8 mouse cellular contexts compared by ENCODE assay signal in the genomic region with DNA sequence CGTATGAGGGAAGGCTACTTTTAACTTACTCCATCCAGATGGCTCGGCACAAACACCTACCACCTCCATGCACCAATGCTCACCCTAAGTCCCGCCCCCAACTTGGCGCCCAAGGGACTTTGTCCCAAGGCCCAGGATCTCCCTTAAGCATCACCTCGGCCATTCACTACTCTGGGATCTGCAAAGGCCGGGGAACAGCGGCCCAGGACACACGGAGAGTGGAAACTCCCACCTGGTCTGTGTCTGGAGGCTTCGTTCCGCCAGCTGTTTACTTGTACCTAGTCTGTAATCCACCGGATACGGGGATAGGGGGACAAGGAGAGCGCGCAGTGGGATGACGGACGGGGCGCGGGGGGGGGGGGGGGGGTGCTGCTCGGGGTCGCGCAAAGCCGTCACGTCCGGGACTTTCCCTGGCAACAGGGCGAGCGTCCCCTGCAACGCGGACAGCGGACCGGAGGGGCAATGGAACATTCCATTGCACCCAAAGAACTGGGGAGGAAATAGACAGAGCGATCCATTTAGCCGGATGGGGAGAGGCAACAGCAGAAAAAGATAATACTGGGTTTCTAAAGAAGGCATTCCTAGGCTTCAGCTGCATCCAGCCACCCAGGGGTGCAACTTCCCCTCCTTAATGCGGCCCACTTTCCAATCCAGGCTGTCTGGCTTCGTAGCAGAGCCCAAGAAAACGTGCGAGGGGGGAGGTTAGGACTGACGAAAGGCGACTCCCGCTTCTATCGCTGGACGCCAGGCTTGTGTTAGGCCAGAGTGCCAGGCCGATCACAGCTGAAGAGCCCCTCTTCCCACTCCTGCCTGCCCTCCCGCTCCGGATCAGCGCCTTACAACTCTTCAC. TPM values are rescaled to one million over a fixed set of nuclear protein-coding genes. Genes with fewer than 3 reads are reported as not detected.
DNase-seq lines count a peak whose midpoint lies in the region; ATAC-seq and TF ChIP-seq lines count a peak whose summit lies in the region.

No protein-coding gene starts in this region.

- H3K4me3 ChIP-seq in embryonic facial prominence, embryonic 12.5 days = peak overlapping the region; percentile 68
- peak overlapping the region; percentile 66 for H3K4me3 ChIP-seq in intestine, postnatal 0 days (ENCODE audit: low read depth, low read length)
- peak overlapping the region; percentile 82 for H3K4me3 ChIP-seq in limb, embryonic 11.5 days (ENCODE audit: low read depth, low read length)
- H3K4me3 ChIP-seq in midbrain, embryonic 12.5 days = peak overlapping the region; percentile 58

- peak overlapping the region; percentile 89 for H3K27ac ChIP-seq in embryonic facial prominence, embryonic 12.5 days
- H3K27ac ChIP-seq in intestine, postnatal 0 days (ENCODE audit: low read depth, low read length) = peak overlapping the region; percentile 87
- H3K27ac ChIP-seq in limb, embryonic 11.5 days (replicated peaks; ENCODE audit: low read depth, low read length) = peak overlapping the region; percentile 81
- peak overlapping the region; percentile 88 for H3K27ac ChIP-seq in midbrain, embryonic 12.5 days (replicated peaks)

- peak; percentile 88 for DNase-seq in layer of hippocampus, adult 11-12 months (ENCODE audit: low spot score)
- DNase-seq in layer of hippocampus, adult 9-10 months (ENCODE audit: low spot score) = no peak
- DNase-seq in heart, adult 11 months = peak; percentile 99
- peak; percentile 92 for DNase-seq in limb, embryonic 11.5 days (ENCODE audit: low spot score)
- peak; percentile 76 for DNase-seq in skeletal muscle tissue, adult 2 months (ENCODE audit: low read depth, low spot score)

- ATAC-seq in embryonic facial prominence, embryonic 12.5 days (ENCODE audit: insufficient number of reproducible peaks, insufficient read depth, low FRiP score, low TSS enrichment) = peak; percentile 70
- ATAC-seq in intestine, postnatal 0 days = peak; percentile 66
- peak; percentile 68 for ATAC-seq in limb, embryonic 11.5 days (ENCODE audit: insufficient number of reproducible peaks, low FRiP score, low TSS enrichment, low read depth)
- peak; percentile 63 for ATAC-seq in midbrain, embryonic 12.5 days (ENCODE audit: low FRiP score, low read depth)

- peaks cover 46% of the 10 kb centered on the region for H3K4me1 ChIP-seq in embryonic facial prominence, embryonic 12.5 days
- peaks cover 9% of the 10 kb centered on the region for H3K4me1 ChIP-seq in intestine, postnatal 0 days (replicated peaks; ENCODE audit: control insufficient read depth, insufficient read depth, low read length)
- H3K4me1 ChIP-seq in limb, embryonic 11.5 days (ENCODE audit: control insufficient read depth, insufficient read depth, low read length) = peaks cover 28% of the 10 kb centered on the region
- H3K4me1 ChIP-seq in midbrain, embryonic 12.5 days = peaks cover 55% of the 10 kb centered on the region

- no peak for TF ChIP-seq CTCF in intestine, postnatal 0 days (IDR thresholded peaks at IDR 0.05; ENCODE audit: low read depth)

- peak overlapping the region; percentile 78 for H3K4me2 ChIP-seq in embryonic facial prominence, embryonic 12.5 days (replicated peaks)
- H3K4me2 ChIP-seq in intestine, postnatal 0 days (replicated peaks; ENCODE audit: low read depth) = peak overlapping the region; percentile 95
- H3K4me2 ChIP-seq in limb, embryonic 11.5 days (ENCODE audit: low read depth, severe bottlenecking) = peak overlapping the region; percentile 94
- peak overlapping the region; percentile 91 for H3K4me2 ChIP-seq in midbrain, embryonic 12.5 days (replicated peaks)

- H3K27me3 ChIP-seq in embryonic facial prominence, embryonic 12.5 days = peaks cover 30% of the 10 kb centered on the region
- peaks cover 16% of the 10 kb centered on the region for H3K27me3 ChIP-seq in intestine, postnatal 0 days (replicated peaks; ENCODE audit: control insufficient read depth, insufficient read depth, low read length)
- H3K27me3 ChIP-seq in limb, embryonic 11.5 days (ENCODE audit: control insufficient read depth, insufficient read depth, low read length) = peaks cover 26% of the 10 kb centered on the region
- peaks cover 27% of the 10 kb centered on the region for H3K27me3 ChIP-seq in midbrain, embryonic 12.5 days

- H3K9ac ChIP-seq in embryonic facial prominence, embryonic 12.5 days = peak overlapping the region; percentile 60
- H3K9ac ChIP-seq in intestine, postnatal 0 days (ENCODE audit: low read depth, low read length) = peak overlapping the region; percentile 65
- peak overlapping the region; percentile 71 for H3K9ac ChIP-seq in limb, embryonic 11.5 days (ENCODE audit: low read length)
- peak overlapping the region; percentile 68 for H3K9ac ChIP-seq in midbrain, embryonic 12.5 days (replicated peaks)

- H3K36me3 ChIP-seq in embryonic facial prominence, embryonic 12.5 days = peaks cover 19% of the 10 kb centered on the region
- peaks cover 8% of the 10 kb centered on the region; the same call in 1 of the 2 replicates for H3K36me3 ChIP-seq in intestine, postnatal 0 days (ENCODE audit: control insufficient read depth, insufficient read depth)
- no peaks in the 10 kb centered on the region for H3K36me3 ChIP-seq in limb, embryonic 11.5 days (ENCODE audit: control insufficient read depth, insufficient read depth, low read length)
- H3K36me3 ChIP-seq in midbrain, embryonic 12.5 days = peaks cover 12% of the 10 kb centered on the region

- H3K9me3 ChIP-seq in embryonic facial prominence, embryonic 12.5 days = no peaks in the 10 kb centered on the region
- H3K9me3 ChIP-seq in intestine, postnatal 0 days (ENCODE audit: control insufficient read depth) = no peaks in the 10 kb centered on the region
- no peaks in the 10 kb centered on the region for H3K9me3 ChIP-seq in limb, embryonic 11.5 days (ENCODE audit: control insufficient read depth, low read length)
- H3K9me3 ChIP-seq in midbrain, embryonic 12.5 days = no peaks in the 10 kb centered on the region

- WGBS in embryonic facial prominence, embryonic 12.5 days = under 1% methylated on average over 45 of the region's 45 CpGs
- 1% methylated on average over 40 of the region's 45 CpGs for WGBS in intestine, postnatal 0 days
- under 1% methylated on average over 45 of the region's 45 CpGs for WGBS in limb, embryonic 11.5 days
- WGBS in midbrain, embryonic 12.5 days = 0% methylated on average over 43 of the region's 45 CpGs

RNA-seq across cellular contexts. Expression of a gene that starts 1.0 kb away (rescaled TPM):
- polyA plus RNA-seq in embryonic facial prominence, embryonic 12.5 days (2016; fragmentation: Nextera tagmentation; extraction: Ambion mirVana) = 18.0 and 18.8 TPM in 2 replicates
- polyA plus RNA-seq in intestine, postnatal 0 days (2015; fragmentation: Nextera tagmentation; extraction: Ambion mirVana) = 17.2 and 18.0 TPM in 2 replicates
- polyA plus RNA-seq in limb, embryonic 11.5 days (2014; fragmentation: Nextera tagmentation; extraction: Ambion mirVana) = 24.8 and 26.1 TPM in 2 replicates
- 21.3 and 23.8 TPM in 2 replicates for polyA plus RNA-seq in midbrain, embryonic 12.5 days (2016; fragmentation: Nextera tagmentation; extraction: Ambion mirVana)

RNA-seq across cellular contexts. Expression of a gene that starts 2.0 kb away (rescaled TPM):
- 0.52 and 0.56 TPM in 2 replicates for polyA plus RNA-seq in embryonic facial prominence, embryonic 12.5 days (2016; fragmentation: Nextera tagmentation; extraction: Ambion mirVana)
- 0.27 and 0.47 TPM in 2 replicates for polyA plus RNA-seq in intestine, postnatal 0 days (2015; fragmentation: Nextera tagmentation; extraction: Ambion mirVana)
- 0.17 and 0.20 TPM in 2 replicates for polyA plus RNA-seq in limb, embryonic 11.5 days (2014; fragmentation: Nextera tagmentation; extraction: Ambion mirVana)
- polyA plus RNA-seq in midbrain, embryonic 12.5 days (2016; fragmentation: Nextera tagmentation; extraction: Ambion mirVana) = 3.9 and 4.2 TPM in 2 replicates

RNA-seq across cellular contexts. Expression of a gene that starts 11.5 kb away (rescaled TPM):
- polyA plus RNA-seq in embryonic facial prominence, embryonic 12.5 days (2016; fragmentation: Nextera tagmentation; extraction: Ambion mirVana) = 7.0 and 10.1 TPM in 2 replicates
- 2.5 and 2.7 TPM in 2 replicates for polyA plus RNA-seq in intestine, postnatal 0 days (2015; fragmentation: Nextera tagmentation; extraction: Ambion mirVana)
- 2.8 and 3.5 TPM in 2 replicates for polyA plus RNA-seq in limb, embryonic 11.5 days (2014; fragmentation: Nextera tagmentation; extraction: Ambion mirVana)
- polyA plus RNA-seq in midbrain, embryonic 12.5 days (2016; fragmentation: Nextera tagmentation; extraction: Ambion mirVana) = 4.5 and 6.0 TPM in 2 replicates

RNA-seq across cellular contexts. Expression of a gene that starts 17.2 kb away (rescaled TPM):
- polyA plus RNA-seq in embryonic facial prominence, embryonic 12.5 days (2016; fragmentation: Nextera tagmentation; extraction: Ambion mirVana) = 16.6 and 16.8 TPM in 2 replicates
- polyA plus RNA-seq in intestine, postnatal 0 days (2015; fragmentation: Nextera tagmentation; extraction: Ambion mirVana) = 8.8 and 9.2 TPM in 2 replicates
- polyA plus RNA-seq in limb, embryonic 11.5 days (2014; fragmentation: Nextera tagmentation; extraction: Ambion mirVana) = 13.1 and 19.3 TPM in 2 replicates
- polyA plus RNA-seq in midbrain, embryonic 12.5 days (2016; fragmentation: Nextera tagmentation; extraction: Ambion mirVana) = 16.4 and 18.1 TPM in 2 replicates

RNA-seq across cellular contexts. Expression of a gene that starts 19.6 kb away (rescaled TPM):
- 110 TPM in 2 replicates for polyA plus RNA-seq in embryonic facial prominence, embryonic 12.5 days (2016; fragmentation: Nextera tagmentation; extraction: Ambion mirVana)
- polyA plus RNA-seq in intestine, postnatal 0 days (2015; fragmentation: Nextera tagmentation; extraction: Ambion mirVana) = 22.9 and 23.1 TPM in 2 replicates
- polyA plus RNA-seq in limb, embryonic 11.5 days (2014; fragmentation: Nextera tagmentation; extraction: Ambion mirVana) = 63.4 and 71.4 TPM in 2 replicates
- polyA plus RNA-seq in midbrain, embryonic 12.5 days (2016; fragmentation: Nextera tagmentation; extraction: Ambion mirVana) = 116 and 121 TPM in 2 replicates
